Mouse (Mus musculus) spleen, embryonic (tissue): Measurements from ENCODE around the gene Vps52.

Experiments used
- CTCF ChIA-PET: fragments of 350-600 bp; sonication (Branson Sonifier 250); formaldehyde crosslinking; loops from one replicate; lab custom pipeline; 2022; lab: Charles Lee

The Vps52 gene

DNA sequence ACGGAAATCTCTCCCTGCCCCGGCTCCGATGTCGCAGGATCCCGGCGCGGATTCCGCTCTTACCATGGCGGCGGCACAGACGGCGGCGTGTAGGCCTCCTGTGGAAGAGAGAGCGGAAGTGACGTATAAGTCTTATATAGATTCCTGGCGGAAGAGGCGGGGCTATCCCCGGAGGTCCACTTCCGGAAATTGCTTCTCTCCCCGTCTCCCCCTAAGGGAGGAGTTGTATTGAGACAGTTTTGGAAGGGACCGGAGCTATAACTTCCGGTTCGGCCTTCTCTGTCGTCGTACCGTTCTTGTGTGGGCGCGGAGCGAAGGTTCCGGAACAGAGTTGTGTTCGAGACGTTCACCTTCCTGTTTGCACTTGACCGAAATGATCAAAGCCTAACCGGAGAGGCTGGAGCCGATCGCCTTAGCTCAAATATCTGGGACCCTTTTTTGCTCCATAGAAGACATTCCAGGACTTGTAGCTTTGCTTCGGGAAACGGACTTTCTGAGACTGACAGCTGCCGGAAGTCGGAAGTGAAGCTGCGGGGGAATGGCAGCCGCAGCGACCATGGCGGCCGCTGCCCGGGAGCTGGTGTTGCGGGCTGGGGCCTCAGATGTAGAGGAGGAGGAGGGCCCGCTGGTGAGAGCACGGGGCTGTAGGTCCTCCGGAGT, at the start of gene Vps52, which contains the start of gene Rps18:
Gene Vps52, plus strand, starts transcription at position 258 of the 660 bp plus-strand sequence.
Gene Rps18, minus strand, starts transcription at position 447 of the 660 bp plus-strand sequence.
- CTCF ChIA-PET = interaction anchor here (0.7 kb wide), 1 partner anchor 689 kb away, joined by 4 read pairs; the partner anchor contains the start of gene Fkbpl

DNA sequence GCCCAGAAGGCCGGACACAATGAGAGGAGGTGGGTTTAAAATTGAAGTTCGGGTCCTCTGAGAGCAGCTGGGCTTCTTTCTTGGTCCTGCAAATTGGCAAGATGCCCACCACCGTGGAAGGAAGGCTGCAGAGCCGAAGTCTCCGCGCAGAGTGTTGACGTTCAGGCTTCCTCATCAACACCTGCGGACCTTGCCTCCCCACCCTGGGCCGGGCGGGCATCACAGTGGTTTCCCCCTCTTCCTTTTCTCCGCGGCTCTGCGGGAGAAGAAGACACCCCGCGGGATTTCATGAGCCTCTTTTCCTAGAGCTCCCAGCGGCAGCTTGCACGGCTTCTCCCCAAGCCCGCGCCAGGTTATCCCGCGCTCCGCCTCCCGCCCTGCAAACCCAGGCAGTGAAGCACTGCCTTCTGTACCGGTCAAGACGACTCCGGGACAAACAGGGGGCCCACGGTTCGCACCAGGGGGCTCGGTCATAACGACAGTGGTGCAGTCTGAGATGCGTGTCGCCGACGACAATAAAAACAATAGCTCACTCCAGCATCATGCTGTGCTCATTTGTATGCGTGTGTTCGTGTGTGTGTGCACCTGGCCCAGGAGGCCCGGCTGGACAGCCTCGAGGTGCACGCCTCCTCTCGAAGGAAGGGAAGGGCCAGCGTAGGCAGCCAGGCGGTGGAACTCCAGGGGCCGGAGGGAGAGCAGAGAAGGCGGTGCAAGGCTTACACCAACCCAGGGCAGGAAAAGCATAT, 47.1 kb upstream of the Vps52 start:
- CTCF ChIA-PET = interaction anchor here (1.6 kb wide), 1 partner anchor 11 kb away, joined by 3 read pairs; no protein-coding TSS in a partner anchor

DNA sequence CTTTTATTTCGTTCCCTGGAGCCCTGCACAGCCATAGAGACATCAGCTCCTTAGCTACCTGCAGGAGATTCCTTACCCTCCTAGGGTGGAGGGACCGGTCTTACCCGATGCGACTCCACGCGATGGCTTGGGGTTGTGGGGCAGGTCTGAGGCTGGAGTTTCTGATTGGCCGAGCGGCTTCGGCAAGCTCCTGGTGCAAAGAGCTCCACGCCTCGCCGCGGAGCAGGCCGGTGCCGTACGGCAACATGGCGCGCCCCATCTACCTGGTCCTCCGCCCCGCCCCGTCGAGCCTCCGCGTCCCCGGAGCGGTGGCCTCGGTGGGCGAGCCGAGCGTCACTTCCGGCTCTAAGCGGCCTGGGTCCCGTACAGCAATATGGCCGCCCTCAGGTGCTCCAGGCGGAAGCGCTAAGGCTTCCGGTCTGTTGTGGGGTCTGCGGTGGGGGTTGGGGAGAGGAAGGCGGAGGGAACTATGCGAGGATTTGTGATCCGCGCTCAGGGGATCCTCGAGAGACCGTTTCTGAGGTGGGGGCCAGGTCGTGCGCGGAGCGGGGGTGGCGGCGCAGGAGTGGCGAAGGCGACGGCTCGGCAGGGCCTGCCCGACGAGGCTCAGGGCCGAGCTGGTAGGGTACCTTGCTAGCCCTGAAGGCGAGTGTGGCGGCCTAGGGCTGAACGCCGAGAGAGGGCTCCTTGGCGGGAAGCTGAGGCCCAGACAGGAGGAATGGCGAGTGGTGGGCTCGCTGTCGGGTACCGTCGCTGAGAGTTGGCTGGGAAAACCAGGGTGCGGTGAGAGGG, 46.3 kb upstream of the Vps52 start, which contains the start of gene Daxx:
Gene Daxx, plus strand, starts transcription at position 338 of the 792 bp plus-strand sequence.
- CTCF ChIA-PET = interaction anchor here (1.0 kb wide), 1 partner anchor 12 kb away, joined by 3 read pairs; no protein-coding TSS in a partner anchor

DNA sequence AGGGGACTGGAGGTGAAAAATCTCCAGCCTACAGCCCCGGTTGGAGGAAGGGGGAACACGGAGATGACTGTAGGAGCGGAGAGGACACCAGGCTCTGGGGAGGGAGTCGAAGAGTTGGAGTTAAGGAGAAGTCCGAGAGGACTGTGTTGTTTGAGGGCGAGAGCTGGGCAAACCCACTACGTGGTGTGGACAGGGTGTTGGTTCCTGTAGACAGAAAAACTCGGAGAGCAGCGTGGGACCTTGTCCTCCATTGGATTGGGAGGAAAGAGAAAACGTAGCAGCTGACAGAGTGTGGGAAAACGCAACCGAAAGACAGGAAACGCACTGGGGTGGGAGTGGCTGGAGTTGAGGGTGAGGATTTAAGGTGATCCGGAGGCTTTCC, 45.8 kb upstream of the Vps52 start:
- CTCF ChIA-PET = interaction anchor here (0.9 to 1.0 kb wide), 2 partner anchors 12 kb away, joined by 3 to 6 read pairs; no protein-coding TSS in a partner anchor

DNA sequence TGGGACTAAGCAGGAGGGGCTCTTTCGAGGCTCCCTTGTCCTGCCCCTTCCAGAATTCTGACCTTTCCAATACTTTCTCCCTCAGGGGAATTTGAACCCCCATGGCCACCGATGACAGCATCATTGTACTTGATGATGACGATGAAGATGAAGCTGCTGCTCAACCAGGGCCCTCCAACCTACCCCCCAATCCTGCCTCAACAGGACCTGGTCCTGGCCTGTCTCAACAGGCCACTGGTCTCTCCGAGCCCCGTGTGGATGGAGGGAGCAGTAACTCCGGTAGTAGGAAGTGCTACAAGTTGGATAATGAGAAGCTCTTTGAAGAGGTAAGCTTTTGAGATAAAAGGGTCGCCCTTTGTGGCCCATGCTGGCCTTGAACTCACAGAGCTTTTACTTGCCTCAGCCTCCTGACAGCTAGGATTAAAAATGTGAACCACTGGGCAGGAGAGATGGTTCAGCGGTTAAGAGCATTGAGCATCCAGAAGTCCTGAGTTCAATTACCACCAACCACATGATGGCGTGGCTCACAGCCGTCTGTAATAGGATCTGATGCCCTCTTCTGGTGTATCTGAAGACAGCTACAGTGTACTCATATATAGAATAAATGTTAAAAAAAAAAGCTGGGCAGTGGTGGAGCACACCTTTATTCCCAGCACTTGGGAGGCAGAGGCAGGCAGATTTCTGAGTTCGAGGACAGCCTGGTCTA, 45.1 kb upstream of the Vps52 start:
- CTCF ChIA-PET = interaction anchor here (0.5 to 1.1 kb wide), 6 partner anchors 11 to 470 kb away, joined by 3 to 6 read pairs (median 5); no protein-coding TSS in a partner anchor

DNA sequence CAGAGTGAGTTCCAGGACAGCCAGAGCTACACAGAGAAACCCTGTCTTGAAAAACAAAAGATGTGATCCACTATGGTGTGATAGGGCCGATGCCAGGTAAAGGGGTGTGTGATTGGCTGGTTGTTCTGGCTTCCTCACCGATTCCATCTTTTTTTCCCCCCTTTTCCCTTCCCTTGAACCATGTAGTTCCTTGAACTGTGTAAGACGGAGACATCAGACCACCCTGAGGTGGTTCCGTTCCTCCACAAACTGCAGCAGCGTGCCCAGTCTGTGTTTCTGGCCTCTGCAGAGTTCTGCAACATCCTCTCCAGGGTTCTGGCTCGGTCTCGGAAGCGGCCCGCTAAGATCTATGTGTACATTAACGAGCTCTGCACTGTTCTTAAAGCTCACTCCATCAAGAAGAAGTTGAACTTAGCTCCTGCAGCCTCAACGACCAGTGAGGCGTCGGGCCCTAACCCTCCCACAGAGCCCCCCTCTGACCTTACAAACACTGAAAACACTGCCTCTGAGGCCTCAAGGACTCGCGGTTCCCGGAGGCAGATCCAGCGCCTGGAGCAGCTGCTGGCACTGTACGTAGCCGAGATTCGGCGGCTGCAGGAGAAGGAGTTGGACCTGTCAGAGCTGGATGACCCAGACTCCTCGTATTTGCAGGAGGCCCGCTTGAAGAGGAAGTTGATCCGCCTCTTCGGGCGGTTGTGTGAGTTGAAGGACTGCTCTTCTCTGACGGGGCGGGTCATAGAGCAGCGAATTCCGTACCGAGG, 44.4 kb upstream of the Vps52 start:
- CTCF ChIA-PET = interaction anchor here (0.5 to 1.1 kb wide), 4 partner anchors 16 to 1926 kb away, joined by 3 to 14 read pairs (median 5); no protein-coding TSS in a partner anchor

DNA sequence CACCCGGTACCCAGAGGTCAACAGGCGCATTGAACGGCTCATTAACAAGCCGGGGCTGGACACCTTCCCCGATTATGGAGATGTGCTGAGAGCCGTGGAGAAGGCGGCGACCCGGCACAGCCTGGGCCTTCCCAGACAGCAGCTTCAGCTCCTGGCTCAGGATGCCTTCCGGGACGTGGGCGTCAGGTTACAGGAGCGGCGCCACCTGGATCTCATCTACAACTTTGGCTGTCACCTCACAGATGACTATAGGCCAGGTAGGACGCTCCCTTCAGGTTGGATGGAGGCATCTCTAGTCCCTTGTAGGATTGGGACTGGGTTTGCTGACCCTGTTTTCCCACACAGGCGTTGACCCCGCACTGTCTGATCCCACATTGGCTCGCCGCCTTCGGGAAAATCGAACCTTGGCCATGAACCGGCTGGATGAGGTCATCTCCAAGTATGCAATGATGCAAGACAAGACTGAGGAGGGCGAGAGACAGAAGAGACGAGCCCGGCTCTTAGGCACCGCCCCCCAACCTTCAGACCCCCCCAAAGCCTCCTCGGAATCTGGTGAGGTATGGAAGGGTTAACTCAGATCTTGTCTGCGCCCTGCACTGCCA, 43.7 kb upstream of the Vps52 start:
- CTCF ChIA-PET = interaction anchor here (0.6 to 1.1 kb wide), 2 partner anchors 17 to 1925 kb away, joined by 5 to 14 read pairs; no protein-coding TSS in a partner anchor

DNA sequence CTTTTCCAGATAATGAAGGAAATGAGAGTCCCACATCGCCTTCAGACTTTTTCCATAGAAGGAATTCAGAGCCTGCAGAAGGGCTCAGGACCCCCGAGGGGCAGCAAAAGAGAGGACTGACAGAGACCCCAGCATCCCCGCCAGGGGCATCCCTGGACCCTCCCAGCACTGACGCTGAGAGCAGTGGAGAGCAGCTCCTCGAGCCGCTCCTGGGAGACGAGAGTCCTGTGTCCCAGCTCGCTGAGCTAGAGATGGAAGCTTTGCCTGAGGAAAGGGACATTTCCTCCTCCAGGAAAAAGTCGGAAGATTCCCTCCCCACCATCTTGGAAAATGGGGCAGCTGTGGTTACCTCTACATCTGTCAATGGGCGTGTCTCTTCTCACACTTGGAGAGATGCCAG, 42.3 kb upstream of the Vps52 start:
- CTCF ChIA-PET = no interaction called here

DNA sequence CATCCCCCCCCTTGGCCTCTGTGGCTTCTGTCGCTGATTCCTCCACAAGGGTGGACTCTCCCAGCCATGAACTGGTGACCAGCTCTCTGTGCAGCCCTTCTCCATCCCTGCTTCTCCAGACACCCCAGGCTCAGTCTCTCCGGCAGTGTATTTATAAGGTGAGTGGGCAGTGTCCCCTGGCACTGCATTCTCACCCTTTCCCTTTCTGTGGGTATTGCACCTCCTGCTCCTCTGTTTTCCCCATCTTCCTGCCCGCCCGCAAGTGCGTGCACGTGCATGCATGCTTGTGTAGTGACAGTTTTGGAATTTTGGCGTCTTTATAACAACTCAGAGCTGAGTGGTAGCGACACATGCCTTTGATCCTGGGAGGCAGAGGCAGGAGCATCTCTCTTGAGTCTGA, 41.7 kb upstream of the Vps52 start:
- CTCF ChIA-PET = no interaction called here

DNA sequence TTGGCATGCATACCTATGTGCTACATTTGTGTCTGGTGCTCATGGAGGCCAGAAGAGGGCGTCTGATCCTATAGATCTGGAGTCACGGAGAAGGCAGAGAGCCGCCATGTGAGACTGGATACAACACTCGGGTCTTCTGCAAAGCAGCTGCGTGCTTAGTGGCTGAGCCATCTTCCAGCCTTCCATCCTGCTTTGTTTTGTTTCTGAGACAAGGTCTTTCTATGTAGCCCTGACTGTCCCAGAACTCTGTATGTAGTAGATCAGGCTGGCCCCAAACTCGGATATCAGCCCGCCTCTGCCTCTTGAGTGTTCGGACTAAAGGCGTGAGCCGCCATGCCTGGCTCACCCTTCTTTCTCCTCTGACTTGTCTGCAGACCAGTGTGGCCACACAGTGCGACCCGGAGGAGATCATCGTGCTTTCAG, 40.6 kb upstream of the Vps52 start:
- CTCF ChIA-PET = interaction anchor here (0.6 to 1.4 kb wide), 3 partner anchors 17 to 1291 kb away, joined by 3 to 6 read pairs (median 5); no protein-coding TSS in a partner anchor

DNA sequence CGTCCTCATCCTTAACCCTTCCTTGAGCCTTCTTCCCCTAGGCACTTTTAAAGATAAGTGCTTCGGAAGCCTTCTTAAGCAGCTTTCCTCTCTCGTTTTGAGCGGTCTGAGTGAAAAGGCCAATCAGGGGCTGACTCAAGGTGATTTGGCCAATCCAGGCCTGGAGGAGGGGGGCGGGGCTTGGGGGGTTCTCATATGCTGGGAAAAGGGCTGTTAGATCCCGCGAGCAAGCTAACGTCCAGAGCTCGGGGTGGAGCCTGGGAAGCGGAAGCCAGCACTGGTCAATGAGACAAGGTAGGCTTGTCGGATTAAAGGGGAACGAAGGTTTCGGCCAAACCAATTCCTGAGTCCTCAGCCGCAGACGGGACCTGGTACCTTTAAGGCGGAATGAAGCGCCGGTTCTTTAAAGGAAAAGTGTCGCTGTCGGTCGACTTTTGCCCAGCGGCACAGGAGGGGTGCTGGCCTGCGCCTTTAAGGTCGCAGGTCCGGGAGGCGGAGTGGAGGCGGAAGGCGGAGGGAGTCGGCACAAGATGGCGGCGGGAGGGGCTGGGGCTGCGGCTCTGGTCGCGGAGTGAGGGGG, 39.9 kb upstream of the Vps52 start, which contains the start of the genes Tapbp and Zbtb22:
Gene Tapbp, plus strand, starts transcription at position 229 of the 580 bp plus-strand sequence.
Gene Zbtb22, plus strand, starts transcription at position 234 of the 580 bp plus-strand sequence.
- CTCF ChIA-PET = interaction anchor here (0.6 to 1.4 kb wide), 2 partner anchors 18 to 1290 kb away, joined by 3 to 6 read pairs; no protein-coding TSS in a partner anchor

DNA sequence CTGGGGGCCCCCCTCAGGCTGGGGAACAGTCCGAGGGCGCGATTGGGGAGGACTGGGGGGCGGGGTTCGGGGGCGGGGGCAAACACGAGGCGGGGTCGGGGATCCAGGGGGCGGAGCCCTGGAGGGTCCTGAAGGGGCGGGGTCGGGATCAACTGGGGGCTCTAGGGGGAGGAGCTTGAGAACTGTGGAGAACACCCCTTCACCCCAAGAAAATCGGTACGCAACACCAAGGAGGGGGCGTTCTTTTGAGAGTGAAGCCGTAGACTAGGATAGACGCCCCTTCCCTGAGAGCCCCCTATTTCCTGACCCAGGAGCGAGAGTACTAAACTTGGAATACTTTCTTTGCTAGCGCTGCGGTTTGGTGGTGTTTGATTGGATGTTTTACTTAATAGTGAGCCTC, 39.3 kb upstream of the Vps52 start:
- CTCF ChIA-PET = no interaction called here

DNA sequence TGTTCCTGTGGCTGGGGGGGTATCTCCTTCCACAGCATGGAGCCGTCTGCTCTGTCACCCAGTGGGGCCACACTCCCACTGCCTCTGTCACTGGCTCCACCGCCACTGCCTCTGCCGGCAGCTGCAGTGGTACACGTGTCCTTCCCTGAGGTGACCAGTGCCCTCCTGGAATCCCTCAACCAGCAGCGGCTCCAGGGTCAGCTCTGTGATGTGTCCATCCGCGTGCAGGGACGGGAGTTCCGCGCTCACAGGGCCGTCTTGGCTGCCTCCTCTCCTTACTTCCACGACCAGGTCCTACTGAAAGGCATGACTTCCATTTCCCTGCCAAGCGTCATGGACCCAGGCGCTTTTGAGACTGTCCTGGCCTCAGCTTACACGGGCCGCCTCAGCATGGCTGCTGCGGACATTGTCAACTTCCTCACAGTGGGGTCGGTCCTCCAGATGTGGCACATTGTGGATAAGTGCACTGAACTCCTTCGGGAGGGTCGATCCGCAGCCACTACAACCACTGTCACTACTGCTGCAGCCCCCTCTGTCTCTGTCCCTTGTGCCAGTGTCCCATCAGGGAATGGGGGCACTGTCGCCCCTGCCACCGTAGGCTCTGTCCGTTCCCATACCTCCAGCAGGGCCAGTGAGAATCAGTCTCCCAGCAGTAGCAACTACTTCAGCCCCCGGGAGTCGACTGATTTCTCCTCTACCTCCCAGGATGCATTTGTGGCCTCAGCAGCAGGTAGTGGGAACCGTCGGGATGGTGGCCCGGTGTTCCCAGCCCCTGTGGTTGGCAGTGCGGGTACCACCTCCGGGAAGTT, 38.6 kb upstream of the Vps52 start:
- CTCF ChIA-PET = interaction anchor here (0.7 kb wide), 1 partner anchor 11 kb away, joined by 3 read pairs; no protein-coding TSS in a partner anchor

DNA sequence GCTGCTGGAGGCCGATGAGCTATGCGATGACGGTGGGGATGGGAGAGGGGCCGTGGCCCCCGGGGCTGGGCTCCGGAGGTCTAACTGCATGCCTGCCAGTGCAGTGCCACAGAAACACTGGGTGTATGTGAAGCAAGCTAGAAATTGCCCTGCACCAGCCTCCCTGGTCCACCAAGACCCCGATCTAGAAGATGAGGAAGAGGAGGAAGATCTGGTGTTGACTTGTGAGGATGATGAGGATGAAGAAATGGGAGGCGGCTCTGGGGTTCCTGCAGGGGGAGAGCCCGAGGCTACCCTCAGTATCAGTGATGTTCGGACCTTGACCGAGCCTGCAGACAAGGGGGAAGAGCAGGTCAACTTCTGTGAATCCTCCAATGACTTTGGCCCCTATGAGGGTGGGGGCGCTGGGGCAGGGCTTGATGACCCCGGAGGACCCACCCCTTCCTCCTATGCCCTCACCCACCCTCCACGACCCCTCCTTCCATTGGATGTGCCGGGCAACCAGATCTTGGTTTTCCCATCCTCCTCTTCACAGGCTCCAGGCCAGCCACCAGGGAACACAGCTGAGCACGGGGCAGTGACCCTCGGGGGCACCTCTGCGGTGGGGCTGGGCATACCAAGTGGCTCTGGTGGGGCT, 37.8 kb upstream of the Vps52 start:
- CTCF ChIA-PET = interaction anchor here (0.7 kb wide), 1 partner anchor 10 kb away, joined by 3 read pairs; no protein-coding TSS in a partner anchor

DNA sequence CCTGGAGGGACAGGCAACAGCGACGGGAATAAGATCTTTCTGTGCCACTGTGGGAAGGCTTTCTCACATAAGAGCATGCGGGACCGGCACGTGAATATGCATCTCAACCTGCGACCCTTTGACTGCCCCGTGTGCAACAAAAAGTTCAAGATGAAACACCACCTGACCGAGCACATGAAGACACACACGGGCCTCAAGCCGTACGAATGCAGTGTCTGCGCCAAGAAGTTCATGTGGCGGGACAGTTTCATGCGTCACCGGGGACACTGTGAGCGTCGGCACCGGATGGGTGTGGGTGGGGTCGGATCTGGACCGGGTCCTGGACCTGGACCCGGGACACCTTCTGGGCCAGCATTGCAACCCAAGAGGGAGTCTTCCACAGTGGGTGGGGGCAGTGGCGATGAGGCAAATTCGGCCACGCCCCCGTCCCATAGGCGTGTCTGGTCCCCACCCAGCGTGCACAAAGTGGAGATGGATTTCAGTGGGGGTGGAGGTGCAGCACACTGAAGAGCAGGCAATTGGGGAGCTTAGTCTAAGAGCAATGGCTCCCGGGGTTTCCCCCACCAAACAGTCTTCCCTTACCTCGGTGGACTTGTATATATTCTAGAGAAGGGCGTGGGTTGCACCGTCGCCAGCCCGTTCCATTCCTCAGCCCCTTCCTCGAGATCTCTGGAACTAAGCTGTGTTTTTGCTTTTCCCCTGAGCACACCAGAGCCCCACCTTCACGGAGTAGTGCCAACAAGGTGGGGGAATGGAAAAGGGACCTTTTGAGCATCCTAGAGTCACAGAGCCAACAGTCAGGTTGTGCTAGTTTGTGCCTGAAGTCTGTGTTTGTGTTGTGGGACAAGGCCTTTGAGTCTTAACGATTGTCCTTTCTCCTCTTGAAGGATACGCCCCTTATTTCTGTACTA, 37.1 kb upstream of the Vps52 start:
- CTCF ChIA-PET = no interaction called here
